Mouse (Mus musculus) ovary, postnatal 36 days (tissue): ENCODE results near the gene Strada.
A peak's percentile ranks its signal among the peaks of the same experiment; 100 is the strongest.
"Not testable (repeated sequence)": the region's sequence is repeated elsewhere in the genome, so short reads cannot be mapped to it uniquely, and the experiment has no call there.

Source experiments
- DNase-seq: peaks from one replicate; pipeline ENCODE4 v3.0.0; 2022; ENCODE audit warnings: low spot score, mixed read lengths

Strada gene

GRCm38 (mm10) chr11:106202123-106202465, at the start of gene Strada:
Gene Strada, minus strand, starts transcription at chr11:106202168.
- no peak for DNase-seq

- no peak for DNase-seq
Observed at GRCm38 (mm10) chr11:106249326-106249725, 47.4 kb upstream of the Strada start.

GRCm38 (mm10) chr11:106246834-106247233, 44.9 kb upstream of the Strada start:
- DNase-seq, result no peak

GRCm38 (mm10) chr11:106233978-106234377, 32.0 kb upstream of the Strada start:
- not testable (repeated sequence) for DNase-seq

GRCm38 (mm10) chr11:106220603-106221002, 18.6 kb upstream of the Strada start:
- DNase-seq, result no peak

- DNase-seq, result peak; percentile 90
Observed at GRCm38 (mm10) chr11:106216730-106217490, 14.9 kb upstream of the Strada start, which contains the start of gene Ddx42. Gene Ddx42, plus strand, starts transcription at chr11:106216926.

GRCm38 (mm10) chr11:106215927-106216729, 14.2 kb upstream of the Strada start, which contains the start of gene Ccdc47:
Gene Ccdc47, minus strand, starts transcription at chr11:106216344.
- DNase-seq, result peak; percentile 91

- no peak for DNase-seq
Observed at GRCm38 (mm10) chr11:106215450-106215859, 13.5 kb upstream of the Strada start.

GRCm38 (mm10) chr11:106214856-106215255, 12.9 kb upstream of the Strada start:
- no peak for DNase-seq

- no peak for DNase-seq
Observed at GRCm38 (mm10) chr11:106212771-106213170, 10.8 kb upstream of the Strada start.

GRCm38 (mm10) chr11:106201337-106202122, 438 bp downstream of the Strada start:
- DNase-seq, result no peak

- no peak for DNase-seq
Observed at GRCm38 (mm10) chr11:106200756-106201155, 1.2 kb downstream of the Strada start.

GRCm38 (mm10) chr11:106199997-106200396, 2.0 kb downstream of the Strada start:
- DNase-seq, result not testable (repeated sequence)

- no peak for DNase-seq
Observed at GRCm38 (mm10) chr11:106198277-106198676, 3.7 kb downstream of the Strada start.

- no peak for DNase-seq
Observed at GRCm38 (mm10) chr11:106195341-106195740, 6.6 kb downstream of the Strada start.

GRCm38 (mm10) chr11:106194891-106195290, 7.1 kb downstream of the Strada start:
- no peak for DNase-seq

GRCm38 (mm10) chr11:106194155-106194541, 7.8 kb downstream of the Strada start:
- DNase-seq, result no peak

GRCm38 (mm10) chr11:106193371-106194154, 8.4 kb downstream of the Strada start:
- DNase-seq, result peak; percentile 97

- DNase-seq, result no peak
Observed at GRCm38 (mm10) chr11:106192657-106193370, 9.2 kb downstream of the Strada start.

- DNase-seq, result no peak
Observed at GRCm38 (mm10) chr11:106192241-106192640, 9.7 kb downstream of the Strada start.

- DNase-seq, result no peak
Observed at GRCm38 (mm10) chr11:106191716-106192115, 10.3 kb downstream of the Strada start.
